Mouse (Mus musculus): ENCODE results near the gene Rbfox1. TPM values are rescaled to one million over a fixed set of nuclear protein-coding genes. Genes with fewer than 3 reads are reported as not detected.

The Rbfox1 gene
- polyA plus RNA-seq, 1 experiment, result 0.22 TPM

DNA sequence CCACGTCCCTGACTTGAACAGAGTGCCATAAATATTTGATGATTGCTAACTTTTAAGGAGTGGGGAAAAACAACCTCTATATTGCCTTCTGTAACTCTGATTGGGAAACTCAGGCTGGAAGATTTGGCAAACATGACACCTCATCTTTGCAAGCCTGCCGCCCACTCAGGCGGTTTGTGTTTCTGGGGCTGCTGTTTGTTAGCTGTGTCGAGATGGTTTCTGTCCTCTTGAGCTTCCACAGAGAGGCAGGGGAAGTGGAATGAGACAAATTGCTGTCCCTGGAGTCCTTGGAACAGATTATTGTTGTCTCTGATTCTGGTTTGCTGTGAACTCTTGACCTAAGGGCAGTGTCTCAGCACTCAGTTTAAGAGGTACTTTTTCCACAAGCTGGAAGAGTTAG lies 1327.6 kb downstream of the Rbfox1 start:
- Histone ChIP-seq H3K36me3 (ENCODE audit: control insufficient read depth, insufficient read depth) (no peaks in the 10 kb centered on the region), H3K79me3 (ENCODE audit: low read depth) (no peaks in the 10 kb centered on the region), H3K4me3 (ENCODE audit: insufficient read depth, poor library complexity, severe bottlenecking) (no peak overlapping the region), H3K27me3 (ENCODE audit: control insufficient read depth, insufficient read depth, insufficient read length) (no peaks in the 10 kb centered on the region), H3ac (ENCODE audit: control insufficient read depth, insufficient read length, low read depth) (no peak overlapping the region), H3K79me2 (ENCODE audit: control insufficient read depth, insufficient read depth) (no peaks in the 10 kb centered on the region)
- TF ChIP-seq CTCF (IDR thresholded peaks at IDR 0.05; ENCODE audit: control insufficient read depth, insufficient read depth, insufficient read length), result no peak
- no peak for TF ChIP-seq MYOG (IDR thresholded peaks at IDR 0.05; ENCODE audit: control insufficient read depth, extremely low read depth, insufficient read length)
- TF ChIP-seq CEBPB (IDR thresholded peaks at IDR 0.05; ENCODE audit: low read depth), result no peak
- no peak for TF ChIP-seq MAX (IDR thresholded peaks at IDR 0.05)
- no peak for TF ChIP-seq USF1 (IDR thresholded peaks at IDR 0.05; ENCODE audit: low read depth)
- no peak for TF ChIP-seq MYOD1 (IDR thresholded peaks at IDR 0.05; ENCODE audit: control insufficient read depth, insufficient read length, low read depth)
- TF ChIP-seq FOSL1 (IDR thresholded peaks at IDR 0.05; ENCODE audit: insufficient read depth, low read length, poor library complexity, severe bottlenecking), result no peak

GRCm38 (mm10) chr16:7223265-7223664 lies 1338.1 kb downstream of the Rbfox1 start:
- H3ac ChIP-seq (ENCODE audit: control insufficient read depth, insufficient read length, low read depth), result no peak overlapping the region
- no peak overlapping the region for H3K4me3 ChIP-seq (ENCODE audit: insufficient read depth, poor library complexity, severe bottlenecking)
- TF ChIP-seq MYOD1 (IDR thresholded peaks at IDR 0.05; ENCODE audit: control insufficient read depth, insufficient read length, low read depth), result no peak
- TF ChIP-seq CTCF (IDR thresholded peaks at IDR 0.05; ENCODE audit: control insufficient read depth, insufficient read depth, insufficient read length), result no peak
- no peak for TF ChIP-seq CEBPB (IDR thresholded peaks at IDR 0.05; ENCODE audit: low read depth)
- TF ChIP-seq MYOG (IDR thresholded peaks at IDR 0.05; ENCODE audit: control insufficient read depth, extremely low read depth, insufficient read length), result no peak
- no peak for TF ChIP-seq MAX (IDR thresholded peaks at IDR 0.05)
- TF ChIP-seq USF1 (IDR thresholded peaks at IDR 0.05; ENCODE audit: low read depth), result no peak
- no peak for TF ChIP-seq FOSL1 (IDR thresholded peaks at IDR 0.05; ENCODE audit: insufficient read depth, low read length, poor library complexity, severe bottlenecking)
- no peaks in the 10 kb centered on the region for H3K36me3 ChIP-seq (ENCODE audit: control insufficient read depth, insufficient read depth)
- no peaks in the 10 kb centered on the region for H3K27me3 ChIP-seq (ENCODE audit: control insufficient read depth, insufficient read depth, insufficient read length)
- no peaks in the 10 kb centered on the region for H3K79me2 ChIP-seq (ENCODE audit: control insufficient read depth, insufficient read depth)
- no peaks in the 10 kb centered on the region for H3K79me3 ChIP-seq (ENCODE audit: low read depth)

- H3K36me3 ChIP-seq (ENCODE audit: control insufficient read depth, insufficient read depth), result no peaks in the 10 kb centered on the region
- no peaks in the 10 kb centered on the region for H3K79me3 ChIP-seq (ENCODE audit: low read depth)
- H3K79me2 ChIP-seq (ENCODE audit: control insufficient read depth, insufficient read depth), result no peaks in the 10 kb centered on the region
- TF ChIP-seq MYOD1 (IDR thresholded peaks at IDR 0.05; ENCODE audit: control insufficient read depth, insufficient read length, low read depth), result no peak
- no peak for TF ChIP-seq MAX (IDR thresholded peaks at IDR 0.05)
- TF ChIP-seq CTCF (IDR thresholded peaks at IDR 0.05; ENCODE audit: control insufficient read depth, insufficient read depth, insufficient read length), result no peak
- TF ChIP-seq MYOG (IDR thresholded peaks at IDR 0.05; ENCODE audit: control insufficient read depth, extremely low read depth, insufficient read length), result no peak
- no peak for TF ChIP-seq FOSL1 (IDR thresholded peaks at IDR 0.05; ENCODE audit: insufficient read depth, low read length, poor library complexity, severe bottlenecking)
- no peak for TF ChIP-seq USF1 (IDR thresholded peaks at IDR 0.05; ENCODE audit: low read depth)
- TF ChIP-seq CEBPB (IDR thresholded peaks at IDR 0.05; ENCODE audit: low read depth), result no peak
- H3ac ChIP-seq (ENCODE audit: control insufficient read depth, insufficient read length, low read depth), result no peak overlapping the region
- H3K27me3 ChIP-seq (ENCODE audit: control insufficient read depth, insufficient read depth, insufficient read length), result no peaks in the 10 kb centered on the region
- H3K4me3 ChIP-seq (ENCODE audit: insufficient read depth, poor library complexity, severe bottlenecking), result no peak overlapping the region
Measured at GRCm38 (mm10) chr16:7226000-7226399, 1340.8 kb downstream of the Rbfox1 start.

DNA sequence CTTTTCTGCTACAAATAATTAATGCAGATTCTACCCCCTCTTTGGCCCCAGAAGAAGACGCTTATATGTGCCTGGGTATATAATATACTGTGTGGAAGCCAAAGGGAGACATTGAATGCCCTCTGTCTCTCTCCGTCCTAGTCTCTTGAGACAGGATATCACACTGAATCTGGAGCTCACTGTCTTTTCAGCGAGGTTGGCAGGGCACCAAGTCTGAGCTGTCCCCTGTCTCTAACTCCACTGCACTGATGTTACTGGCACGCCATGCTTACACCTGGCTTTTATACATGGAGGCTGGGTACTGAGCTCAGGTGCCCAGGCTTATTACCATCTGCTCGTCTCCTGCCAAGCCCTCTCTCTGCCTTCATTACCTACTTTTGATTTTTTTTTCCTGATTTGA lies 1343.1 kb downstream of the Rbfox1 start:
- no peaks in the 10 kb centered on the region for H3K79me3 ChIP-seq (ENCODE audit: low read depth)
- no peak overlapping the region for H3ac ChIP-seq (ENCODE audit: control insufficient read depth, insufficient read length, low read depth)
- H3K79me2 ChIP-seq (ENCODE audit: control insufficient read depth, insufficient read depth), result no peaks in the 10 kb centered on the region
- TF ChIP-seq CEBPB (IDR thresholded peaks at IDR 0.05; ENCODE audit: low read depth), result no peak
- no peak for TF ChIP-seq MYOG (IDR thresholded peaks at IDR 0.05; ENCODE audit: control insufficient read depth, extremely low read depth, insufficient read length)
- no peak for TF ChIP-seq USF1 (IDR thresholded peaks at IDR 0.05; ENCODE audit: low read depth)
- no peak for TF ChIP-seq FOSL1 (IDR thresholded peaks at IDR 0.05; ENCODE audit: insufficient read depth, low read length, poor library complexity, severe bottlenecking)
- no peak for TF ChIP-seq MYOD1 (IDR thresholded peaks at IDR 0.05; ENCODE audit: control insufficient read depth, insufficient read length, low read depth)
- no peak for TF ChIP-seq CTCF (IDR thresholded peaks at IDR 0.05; ENCODE audit: control insufficient read depth, insufficient read depth, insufficient read length)
- no peak for TF ChIP-seq MAX (IDR thresholded peaks at IDR 0.05)
- H3K36me3 ChIP-seq (ENCODE audit: control insufficient read depth, insufficient read depth), result no peaks in the 10 kb centered on the region
- no peak overlapping the region for H3K4me3 ChIP-seq (ENCODE audit: insufficient read depth, poor library complexity, severe bottlenecking)
- H3K27me3 ChIP-seq (ENCODE audit: control insufficient read depth, insufficient read depth, insufficient read length), result no peaks in the 10 kb centered on the region

- H3K4me3 ChIP-seq (ENCODE audit: insufficient read depth, poor library complexity, severe bottlenecking), result no peak overlapping the region
- H3ac ChIP-seq (ENCODE audit: control insufficient read depth, insufficient read length, low read depth), result no peak overlapping the region
- no peaks in the 10 kb centered on the region for H3K27me3 ChIP-seq (ENCODE audit: control insufficient read depth, insufficient read depth, insufficient read length)
- TF ChIP-seq USF1 (IDR thresholded peaks at IDR 0.05; ENCODE audit: low read depth) (no peak), MYOD1 (IDR thresholded peaks at IDR 0.05; ENCODE audit: control insufficient read depth, insufficient read length, low read depth) (no peak), CTCF (IDR thresholded peaks at IDR 0.05; ENCODE audit: control insufficient read depth, insufficient read depth, insufficient read length) (no peak), MAX (IDR thresholded peaks at IDR 0.05) (no peak), CEBPB (IDR thresholded peaks at IDR 0.05; ENCODE audit: low read depth) (no peak), FOSL1 (IDR thresholded peaks at IDR 0.05; ENCODE audit: insufficient read depth, low read length, poor library complexity, severe bottlenecking) (no peak), MYOG (IDR thresholded peaks at IDR 0.05; ENCODE audit: control insufficient read depth, extremely low read depth, insufficient read length) (no peak)
- no peaks in the 10 kb centered on the region for H3K79me3 ChIP-seq (ENCODE audit: low read depth)
- no peaks in the 10 kb centered on the region for H3K79me2 ChIP-seq (ENCODE audit: control insufficient read depth, insufficient read depth)
- no peaks in the 10 kb centered on the region for H3K36me3 ChIP-seq (ENCODE audit: control insufficient read depth, insufficient read depth)
Measured at GRCm38 (mm10) chr16:7229232-7229631, 1344.1 kb downstream of the Rbfox1 start.

DNA sequence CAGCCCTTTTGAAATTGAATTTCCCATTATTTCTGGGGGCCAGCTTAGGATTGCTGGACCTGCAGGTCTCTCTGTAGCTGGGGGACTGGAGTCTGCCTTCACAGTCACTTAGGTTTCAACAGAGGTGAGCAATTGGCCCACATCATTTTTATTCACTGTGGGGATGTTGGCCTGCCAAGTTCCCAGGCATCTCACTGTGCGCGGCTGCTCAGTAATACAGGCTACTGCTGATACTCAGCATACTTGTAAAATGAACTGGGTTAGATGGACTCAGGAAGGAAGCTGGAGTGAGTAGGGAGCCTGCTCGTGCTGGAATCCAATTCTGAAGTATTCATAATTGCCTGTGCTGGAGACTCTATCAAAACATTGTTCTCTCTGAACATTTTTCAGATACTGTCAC lies 1356.5 kb downstream of the Rbfox1 start:
- H3K79me2 ChIP-seq (ENCODE audit: control insufficient read depth, insufficient read depth), result no peaks in the 10 kb centered on the region
- no peaks in the 10 kb centered on the region for H3K27me3 ChIP-seq (ENCODE audit: control insufficient read depth, insufficient read depth, insufficient read length)
- no peak overlapping the region for H3ac ChIP-seq (ENCODE audit: control insufficient read depth, insufficient read length, low read depth)
- no peak for TF ChIP-seq CTCF (IDR thresholded peaks at IDR 0.05; ENCODE audit: control insufficient read depth, insufficient read depth, insufficient read length)
- TF ChIP-seq CEBPB (IDR thresholded peaks at IDR 0.05; ENCODE audit: low read depth), result no peak
- TF ChIP-seq MYOD1 (IDR thresholded peaks at IDR 0.05; ENCODE audit: control insufficient read depth, insufficient read length, low read depth), result no peak
- TF ChIP-seq MAX (IDR thresholded peaks at IDR 0.05), result no peak
- TF ChIP-seq USF1 (IDR thresholded peaks at IDR 0.05; ENCODE audit: low read depth), result no peak
- TF ChIP-seq MYOG (IDR thresholded peaks at IDR 0.05; ENCODE audit: control insufficient read depth, extremely low read depth, insufficient read length), result no peak
- TF ChIP-seq FOSL1 (IDR thresholded peaks at IDR 0.05; ENCODE audit: insufficient read depth, low read length, poor library complexity, severe bottlenecking), result no peak
- no peaks in the 10 kb centered on the region for H3K79me3 ChIP-seq (ENCODE audit: low read depth)
- H3K36me3 ChIP-seq (ENCODE audit: control insufficient read depth, insufficient read depth), result no peaks in the 10 kb centered on the region
- no peak overlapping the region for H3K4me3 ChIP-seq (ENCODE audit: insufficient read depth, poor library complexity, severe bottlenecking)

Data from C2C12 (cell line).